Mouse (Mus musculus): ENCODE measurements around the gene Ntng2.

DNA sequence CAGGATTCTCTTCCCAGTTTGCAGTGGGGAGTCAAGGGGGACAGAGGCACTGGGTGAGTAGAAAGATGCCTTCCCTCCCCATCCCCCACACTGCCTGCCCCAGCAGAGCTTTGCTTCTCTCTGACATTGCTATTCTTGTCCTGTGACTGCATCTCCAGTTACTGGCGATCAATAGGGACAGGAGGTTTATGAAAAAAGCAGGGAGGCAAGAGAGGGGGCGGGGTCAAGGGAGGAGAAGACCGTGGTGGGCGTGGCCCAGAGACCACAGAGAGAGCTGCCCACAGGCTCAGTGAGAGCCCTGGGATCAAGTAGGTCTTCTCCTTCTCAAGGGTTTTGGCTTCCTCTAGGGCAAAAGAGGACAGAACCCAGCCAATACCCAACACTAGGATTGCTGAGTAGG, 30.5 kb downstream of the Ntng2 start:
- no peak for TF ChIP-seq CTCF (IDR thresholded peaks at IDR 0.05; ENCODE audit: borderline replicate concordance, extremely low read depth, insufficient read depth, insufficient read length)
- no peak for TF ChIP-seq POLR2A (IDR thresholded peaks at IDR 0.05; ENCODE audit: borderline replicate concordance, extremely low read depth, insufficient read depth, insufficient read length, poor library complexity, severe bottlenecking)
